Mouse (Mus musculus) hindbrain, embryonic 16.5 days (tissue): Measurements from ENCODE around the gene Crip1. TPM values are rescaled to one million over a fixed set of nuclear protein-coding genes. Genes with fewer than 3 reads are reported as not detected.

Experiments
- ATAC-seq: fragments of 200-750 bp; cut with Nextera tagmentation; 2 replicates; pipeline ENCODE4 v1.8.0; 2017; ENCODE audit warnings: moderate TSS enrichment, moderate library complexity
- H3K27ac ChIP-seq: fragments of 300-500 bp; sonication (generic); 2 replicates; pipeline ENCODE4 v1.5.1; 2014; ENCODE audit warnings: low read depth, mild to moderate bottlenecking, control low read depth, low read length, moderate library complexity
- H3K27me3 ChIP-seq: fragments of 300-500 bp; sonication (generic); replicated peaks from 2 replicates; pipeline ENCODE4 v1.6.1; 2014; ENCODE audit warnings: low read length; ENCODE audit not compliant: control insufficient read depth, insufficient read depth
- H3K36me3 ChIP-seq: fragments of 300-500 bp; sonication (generic); 2 replicates; pipeline ENCODE4 v1.6.1; 2014; ENCODE audit warnings: mild to moderate bottlenecking, low read length, moderate library complexity, mixed read lengths; ENCODE audit not compliant: control insufficient read depth, insufficient read depth
- H3K4me1 ChIP-seq: fragments of 300-500 bp; sonication (generic); 2 replicates; pipeline ENCODE4 v1.6.1; 2014; ENCODE audit warnings: low read depth, low read length; ENCODE audit not compliant: control insufficient read depth, insufficient read depth
- H3K4me2 ChIP-seq: fragments of 300-500 bp; sonication (generic); 2 replicates; pipeline ENCODE4 v1.6.1; 2014; ENCODE audit warnings: mild to moderate bottlenecking, low read length, control low read depth, moderate library complexity
- H3K4me3 ChIP-seq: fragments of 300-500 bp; sonication (generic); 2 replicates; pipeline ENCODE4 v1.5.1; 2014; ENCODE audit warnings: mild to moderate bottlenecking, low read length, control low read depth, moderate library complexity
- H3K9ac ChIP-seq: fragments of 300-500 bp; sonication (generic); 2 replicates; pipeline ENCODE4 v1.6.1; 2014; ENCODE audit warnings: low read depth, mild to moderate bottlenecking, control low read depth, low read length, moderate library complexity
- H3K9me3 ChIP-seq: fragments of 300-500 bp; sonication (generic); 2 replicates; pipeline ENCODE4 v1.6.1; 2014; ENCODE audit warnings: mild to moderate bottlenecking, low read length, moderate library complexity; ENCODE audit not compliant: control insufficient read depth
- WGBS: fragments of 180-500 bp; shearing (Covaris S2); extraction: QIAGEN DNeasy Blood & Tissue Kit; methylation state at CpG from one replicate; pipeline ENCODE4 v1.1.7; 2014; 5-methylcytosine and 5-hydroxymethylcytosine counted together
- polyA plus RNA-seq: library from polyadenylated mRNA; unstranded; fragments of >200 nt; fragmentation: Nextera tagmentation; extraction: Ambion mirVana; gene quantifications from 2 replicates; pipeline ENCODE4 v1.2.1, GENCODE M21; 2015

Gene Crip1
- polyA plus RNA-seq, 1 experiment from 2014 or later, result 29.8 TPM

DNA sequence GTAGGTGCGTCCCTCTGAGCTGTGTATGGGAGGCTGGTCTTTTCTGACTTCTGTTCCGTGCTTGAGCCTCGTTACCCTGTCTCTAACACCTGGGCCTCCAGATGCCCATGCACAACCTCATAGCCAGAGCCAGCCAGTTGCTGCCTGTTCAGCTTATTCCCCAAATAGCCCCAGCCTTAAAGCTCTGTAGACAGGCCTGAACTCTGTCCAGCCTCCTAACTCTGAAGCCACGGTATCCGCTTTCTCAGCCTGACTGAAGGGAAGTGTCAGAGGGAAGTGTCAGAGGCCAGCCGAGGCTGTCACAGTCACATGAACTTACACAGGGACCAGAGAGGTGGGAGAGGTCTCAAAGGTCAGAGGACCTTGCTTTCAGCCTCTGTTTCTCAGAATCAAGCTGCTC lies 21.4 kb upstream of the Crip1 start:
- Histone ChIP-seq H3K36me3 (peaks cover 61% of the 10 kb centered on the region), H3K9me3 (no peaks in the 10 kb centered on the region), H3K27me3 (no peaks in the 10 kb centered on the region), H3K4me3 (no peak overlapping the region), H3K9ac (no peak overlapping the region), H3K4me2 (no peak overlapping the region), H3K27ac (no peak overlapping the region), H3K4me1 (no peaks in the 10 kb centered on the region)
- WGBS, result 89% methylated on average over 6 of the region's 6 CpGs
- no peak for ATAC-seq

DNA sequence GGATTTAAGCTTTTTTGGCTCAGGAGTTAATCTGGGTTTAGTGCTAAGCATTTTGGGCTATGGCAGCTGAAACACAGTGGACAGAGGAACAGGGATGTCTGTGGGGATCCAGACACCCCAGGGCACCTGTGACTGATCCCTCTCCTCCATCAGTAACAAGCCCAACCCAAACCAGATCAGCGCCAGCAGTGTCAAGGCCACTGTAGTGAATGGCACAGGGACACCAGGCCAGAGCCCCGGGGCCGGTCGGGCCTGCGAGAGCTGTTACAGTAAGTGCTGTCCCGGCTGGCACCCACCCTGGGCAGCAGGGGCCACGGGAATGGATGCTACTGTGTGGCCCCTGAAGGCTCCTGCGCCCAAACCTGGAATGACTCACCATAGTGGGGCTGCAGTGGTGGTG lies 15.4 kb upstream of the Crip1 start:
- Histone ChIP-seq H3K9ac (no peak overlapping the region), H3K4me3 (no peak overlapping the region), H3K36me3 (peaks cover 80% of the 10 kb centered on the region), H3K4me1 (no peaks in the 10 kb centered on the region), H3K27me3 (no peaks in the 10 kb centered on the region), H3K27ac (no peak overlapping the region), H3K9me3 (no peaks in the 10 kb centered on the region), H3K4me2 (no peak overlapping the region)
- ATAC-seq, result no peak
- 99% methylated on average over 8 of the region's 8 CpGs for WGBS

DNA sequence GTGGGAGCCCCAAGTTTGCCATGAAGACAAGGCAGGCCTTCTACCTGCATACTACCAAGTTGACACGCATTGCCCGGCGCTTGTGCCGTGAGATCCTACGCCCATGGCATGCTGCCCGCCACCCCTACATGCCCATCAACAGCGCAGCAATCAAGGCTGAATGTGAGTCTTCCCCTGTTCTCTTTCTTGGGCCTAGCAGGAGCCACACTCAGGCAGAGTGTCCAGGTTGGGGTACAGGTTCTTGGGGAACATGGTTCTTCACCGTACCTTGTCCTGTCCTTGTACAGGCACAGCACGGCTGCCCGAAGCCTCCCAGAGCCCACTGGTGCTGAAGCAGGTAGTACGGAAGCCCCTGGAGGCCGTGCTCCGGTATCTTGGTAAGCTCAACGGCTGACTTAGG lies 14.5 kb upstream of the Crip1 start:
- WGBS, result 98% methylated on average over 14 of the region's 14 CpGs
- no peak for ATAC-seq
- H3K9ac ChIP-seq, result no peak overlapping the region

DNA sequence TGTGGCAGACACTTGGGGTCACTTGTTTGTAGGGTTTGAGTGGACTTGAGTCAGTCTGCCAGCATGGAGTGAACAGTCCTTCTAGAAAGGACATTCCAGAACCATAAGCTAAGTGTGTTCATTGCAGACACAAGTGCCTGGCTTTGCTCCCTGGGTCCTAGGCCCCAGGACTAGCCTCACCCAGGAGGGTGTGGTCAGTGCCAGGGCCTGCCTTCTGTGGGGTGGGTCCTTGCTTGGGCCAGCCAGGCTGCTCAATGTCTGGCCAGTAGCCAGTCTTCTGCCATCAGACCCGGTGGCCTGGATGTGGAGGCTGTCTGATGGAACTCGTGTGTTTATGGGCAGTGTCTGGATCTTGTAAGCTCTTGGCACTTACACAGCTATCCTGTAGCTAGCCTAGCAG lies 13.5 kb upstream of the Crip1 start:
- H3K4me1 ChIP-seq, result no peaks in the 10 kb centered on the region
- H3K27ac ChIP-seq, result peak overlapping the region; percentile 2; the same call in 1 of the 2 replicates
- no peak overlapping the region for H3K9ac ChIP-seq
- H3K36me3 ChIP-seq, result peaks cover 84% of the 10 kb centered on the region
- H3K9me3 ChIP-seq, result no peaks in the 10 kb centered on the region
- H3K27me3 ChIP-seq, result no peaks in the 10 kb centered on the region
- no peak overlapping the region for H3K4me2 ChIP-seq
- 64% methylated on average over 2 of the region's 2 CpGs for WGBS
- H3K4me3 ChIP-seq, result no peak overlapping the region
- peak; percentile 50 for ATAC-seq

More for the DNA sequence above, 14.5 kb upstream of the Crip1 start:
- Histone ChIP-seq H3K4me2 (no peak overlapping the region), H3K36me3 (peaks cover 88% of the 10 kb centered on the region), H3K27ac (no peak overlapping the region), H3K9me3 (no peaks in the 10 kb centered on the region), H3K4me1 (no peaks in the 10 kb centered on the region), H3K4me3 (no peak overlapping the region), H3K27me3 (no peaks in the 10 kb centered on the region)

DNA sequence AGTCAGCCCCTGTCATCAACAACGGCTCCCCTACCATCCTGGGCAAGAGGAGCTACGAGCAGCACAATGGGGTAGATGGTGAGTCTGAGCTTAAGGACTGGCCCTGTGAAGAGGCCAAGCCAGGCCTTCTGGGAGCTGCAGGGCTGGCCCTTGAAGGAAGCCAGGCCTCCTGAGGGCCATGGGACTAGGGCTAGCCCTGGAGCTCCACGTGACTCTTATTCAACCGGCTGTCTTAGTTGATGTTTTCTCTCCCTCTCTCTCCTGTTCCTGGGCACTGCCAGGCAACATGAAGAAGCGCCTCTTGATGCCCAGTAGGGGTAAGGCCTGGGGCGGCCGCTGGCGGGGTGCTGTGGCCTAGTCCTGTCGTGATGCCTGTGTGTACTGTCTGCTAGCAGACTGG lies 12.9 kb upstream of the Crip1 start:
- Histone ChIP-seq H3K4me1 (no peaks in the 10 kb centered on the region), H3K4me3 (no peak overlapping the region), H3K36me3 (peaks cover 77% of the 10 kb centered on the region), H3K9me3 (no peaks in the 10 kb centered on the region), H3K4me2 (no peak overlapping the region), H3K9ac (no peak overlapping the region; the same call in 1 of the 2 replicates), H3K27ac (no peak overlapping the region), H3K27me3 (no peaks in the 10 kb centered on the region)
- ATAC-seq, result no peak
- 85% methylated on average over 9 of the region's 9 CpGs for WGBS

DNA sequence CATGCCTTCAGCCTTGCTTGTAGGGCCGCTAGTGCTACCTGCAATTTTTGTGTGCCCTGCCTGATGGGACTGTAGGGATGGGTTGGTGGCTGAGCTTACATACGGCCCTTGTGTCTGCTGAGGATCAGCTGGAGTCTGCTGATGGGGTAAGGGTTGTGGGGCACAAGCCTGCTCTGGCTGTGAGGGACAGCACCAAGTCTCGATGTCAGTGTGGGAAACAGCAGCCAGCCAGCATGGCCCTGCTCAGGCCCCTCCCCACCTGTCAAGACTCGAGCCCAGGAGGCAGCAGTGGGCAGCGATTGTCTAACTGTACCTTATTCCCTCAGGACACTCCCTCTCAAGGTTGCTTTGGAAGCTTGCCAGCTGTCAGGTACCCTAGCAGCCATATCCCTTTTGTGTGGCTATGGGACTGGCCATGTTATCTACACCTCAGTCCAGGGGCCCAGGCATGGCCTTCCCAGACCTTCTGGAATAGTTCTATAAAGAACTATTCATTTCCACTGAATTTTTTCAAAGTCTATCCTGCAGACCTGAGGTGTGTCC lies 12.2 kb upstream of the Crip1 start:
- 78% methylated on average over 5 of the region's 5 CpGs for WGBS
- Histone ChIP-seq H3K27me3 (no peaks in the 10 kb centered on the region), H3K4me1 (peaks cover 4% of the 10 kb centered on the region), H3K4me3 (no peak overlapping the region), H3K9ac (no peak overlapping the region), H3K4me2 (no peak overlapping the region), H3K27ac (no peak overlapping the region), H3K36me3 (peaks cover 72% of the 10 kb centered on the region), H3K9me3 (no peaks in the 10 kb centered on the region)
- ATAC-seq, result no peak

DNA sequence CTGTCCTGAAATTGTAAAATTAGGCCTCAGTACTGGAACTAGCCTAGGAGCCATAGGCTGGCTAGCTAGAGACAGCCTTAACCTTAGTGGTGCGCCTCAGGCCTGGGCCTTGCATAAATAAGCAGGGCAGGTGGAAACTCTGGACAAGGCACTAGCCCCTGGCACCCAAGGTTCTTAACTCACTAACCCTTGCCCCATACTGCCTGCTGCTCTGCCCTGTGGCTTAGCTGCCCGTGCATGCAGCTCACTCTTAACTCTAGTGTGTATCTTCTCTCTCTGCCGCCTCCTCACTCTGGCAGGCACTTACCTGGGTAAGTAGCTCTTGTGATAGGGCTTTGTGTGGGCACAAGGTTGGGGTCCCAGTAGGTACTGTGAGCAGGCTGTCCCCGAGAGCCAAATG lies 11.6 kb upstream of the Crip1 start:
- H3K27ac ChIP-seq, result no peak overlapping the region
- H3K27me3 ChIP-seq, result no peaks in the 10 kb centered on the region
- no peaks in the 10 kb centered on the region for H3K9me3 ChIP-seq
- 92% methylated on average over 4 of the region's 4 CpGs for WGBS
- no peak overlapping the region for H3K9ac ChIP-seq
- H3K36me3 ChIP-seq, result peaks cover 67% of the 10 kb centered on the region
- ATAC-seq, result no peak
- H3K4me1 ChIP-seq, result peaks cover 9% of the 10 kb centered on the region
- H3K4me3 ChIP-seq, result no peak overlapping the region
- no peak overlapping the region for H3K4me2 ChIP-seq

DNA sequence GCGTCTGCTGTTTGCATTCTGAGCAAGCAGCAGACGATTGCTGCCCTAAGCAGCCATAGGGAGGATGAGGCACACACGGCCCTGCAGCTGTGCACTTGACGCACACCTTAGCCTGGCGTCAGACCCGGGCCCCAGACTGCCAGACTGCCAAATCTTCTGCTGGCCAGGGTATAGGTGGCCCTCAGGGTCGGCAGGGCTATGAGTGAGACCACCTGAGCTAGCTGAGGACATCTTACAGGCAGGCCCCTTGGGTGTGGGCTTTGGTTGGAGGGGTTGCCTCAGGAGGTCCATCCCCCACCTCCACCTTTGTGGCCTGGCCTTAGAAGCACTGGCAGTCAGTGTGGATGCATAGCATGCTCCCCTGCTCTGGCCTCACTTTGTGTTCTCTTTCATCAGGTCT lies 10.7 kb upstream of the Crip1 start:
- no peak overlapping the region for H3K4me2 ChIP-seq
- H3K27ac ChIP-seq, result no peak overlapping the region
- peaks cover 58% of the 10 kb centered on the region for H3K36me3 ChIP-seq
- no peak for ATAC-seq
- peaks cover 13% of the 10 kb centered on the region for H3K4me1 ChIP-seq
- no peaks in the 10 kb centered on the region for H3K9me3 ChIP-seq
- H3K4me3 ChIP-seq, result no peak overlapping the region
- no peak overlapping the region for H3K9ac ChIP-seq
- 93% methylated on average over 7 of the region's 7 CpGs for WGBS
- H3K27me3 ChIP-seq, result no peaks in the 10 kb centered on the region

DNA sequence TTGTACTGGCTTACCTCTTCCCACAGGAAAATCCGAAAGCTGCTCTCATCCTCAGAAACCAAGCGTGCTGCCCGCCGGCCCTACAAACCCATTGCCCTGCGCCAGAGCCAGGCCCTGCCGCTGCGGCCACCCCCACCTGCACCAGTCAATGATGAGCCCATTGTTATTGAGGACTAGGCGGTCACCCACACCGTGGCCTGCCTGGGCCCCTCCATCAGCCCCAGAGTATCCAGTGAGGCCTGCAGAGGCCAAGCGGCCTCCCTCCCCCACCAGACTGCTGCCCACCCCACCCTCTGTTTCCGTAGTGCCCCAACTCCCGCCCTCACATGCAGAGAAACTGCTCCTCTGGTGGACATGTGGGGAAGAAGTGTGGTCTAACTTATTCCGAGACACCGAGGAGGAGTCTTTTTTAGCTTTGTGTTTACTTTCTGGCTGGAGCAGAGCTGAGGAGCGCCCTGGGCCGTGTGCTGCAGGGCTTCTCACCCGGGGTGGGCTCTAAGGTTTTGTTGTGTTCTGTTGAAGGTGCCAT lies 9.6 kb upstream of the Crip1 start:
- H3K9ac ChIP-seq, result no peak overlapping the region
- 78% methylated on average over 17 of the region's 17 CpGs for WGBS
- no peak overlapping the region for H3K4me3 ChIP-seq
- H3K27ac ChIP-seq, result no peak overlapping the region
- H3K27me3 ChIP-seq, result no peaks in the 10 kb centered on the region
- H3K9me3 ChIP-seq, result no peaks in the 10 kb centered on the region
- H3K4me2 ChIP-seq, result no peak overlapping the region
- no peak for ATAC-seq
- peaks cover 20% of the 10 kb centered on the region for H3K4me1 ChIP-seq
- H3K36me3 ChIP-seq, result peaks cover 47% of the 10 kb centered on the region
